Mouse (Mus musculus): ENCODE measurements at regions not wholly inside any gene's neighbourhood (a gene's known extent, or its start where the extent isn't known, plus 50 kb on each side); places are given as distances from the start of the nearest gene placed in this dataset.

DNA sequence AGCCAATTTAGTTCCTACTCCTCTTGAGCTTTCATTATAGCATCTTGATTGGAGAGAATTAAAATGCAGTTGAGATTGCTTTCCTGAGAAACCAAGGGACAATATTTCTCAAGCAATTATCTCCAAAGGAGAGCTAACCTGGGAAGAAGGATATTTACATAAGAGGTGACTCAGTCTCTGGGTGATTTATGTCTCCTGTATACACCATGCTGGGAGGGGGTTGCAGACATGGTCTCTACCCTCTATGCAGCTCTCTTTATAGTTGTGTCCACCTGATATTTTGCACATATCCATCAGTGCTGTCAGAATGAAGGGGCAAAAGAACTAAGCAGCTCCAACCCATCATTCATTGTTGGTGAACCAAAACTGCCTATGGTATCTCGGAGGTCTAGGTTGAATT lies 274.6 kb upstream of the Gm21798 start:
- Histone ChIP-seq H3K36me3 (ENCODE audit: control insufficient read depth in 1 of 2, insufficient read depth in 2 of 2, low read length in 2 of 2) (no peaks in the 10 kb centered on the region), H3K27ac (ENCODE audit: control insufficient read depth, low read depth, low read length) (no peak overlapping the region), H3K79me2 (ENCODE audit: control insufficient read depth, insufficient read depth, low read length, poor library complexity) (no peaks in the 10 kb centered on the region), H3K4me3 (ENCODE audit: control insufficient read depth in 1 of 2, insufficient read depth in 1 of 2, low read depth in 2 of 2, low read length in 2 of 2) (no peak overlapping the region), H3K27me3 (ENCODE audit: control insufficient read depth in 1 of 2, insufficient read depth in 2 of 2, low read length in 2 of 2) (no peaks in the 10 kb centered on the region), H3K9me3 (replicated peaks; ENCODE audit: insufficient read depth, low read length) (no peaks in the 10 kb centered on the region), H3K9ac (ENCODE audit: control insufficient read depth, low read depth, low read length, poor library complexity, severe bottlenecking) (no peak overlapping the region), H3K4me1 (ENCODE audit: control insufficient read depth in 1 of 2, insufficient read depth in 2 of 2, low read length in 2 of 2) (no peaks in the 10 kb centered on the region)
- TF ChIP-seq BHLHE40 (IDR thresholded peaks at IDR 0.05; ENCODE audit: borderline replicate concordance, low read depth, low read length) (no peak), ZNF384 (IDR thresholded peaks at IDR 0.05; ENCODE audit: low read depth, low read length) (no peak), ZC3H11A (IDR thresholded peaks at IDR 0.05; ENCODE audit: low read depth, low read length) (no peak), CHD1 (IDR thresholded peaks at IDR 0.05; ENCODE audit: low read depth, low read length) (no peak), MXI1 (IDR thresholded peaks at IDR 0.05; ENCODE audit: low read depth, low read length) (no peak), ETS1 (IDR thresholded peaks at IDR 0.05; ENCODE audit: low read depth, low read length) (no peak), USF2 (IDR thresholded peaks at IDR 0.05; ENCODE audit: borderline replicate concordance in 1 of 2, insufficient read depth in 1 of 2, low read depth in 1 of 2, low read length in 2 of 2) (no peak), KAT2A (conservative IDR thresholded peaks at IDR 0.05; ENCODE audit: low read depth, low read length) (no peak), SMC3 (IDR thresholded peaks at IDR 0.05; ENCODE audit: low read depth, low read length) (no peak)
- no peak for DNase-seq (ENCODE audit: low read depth, low spot score)

DNA sequence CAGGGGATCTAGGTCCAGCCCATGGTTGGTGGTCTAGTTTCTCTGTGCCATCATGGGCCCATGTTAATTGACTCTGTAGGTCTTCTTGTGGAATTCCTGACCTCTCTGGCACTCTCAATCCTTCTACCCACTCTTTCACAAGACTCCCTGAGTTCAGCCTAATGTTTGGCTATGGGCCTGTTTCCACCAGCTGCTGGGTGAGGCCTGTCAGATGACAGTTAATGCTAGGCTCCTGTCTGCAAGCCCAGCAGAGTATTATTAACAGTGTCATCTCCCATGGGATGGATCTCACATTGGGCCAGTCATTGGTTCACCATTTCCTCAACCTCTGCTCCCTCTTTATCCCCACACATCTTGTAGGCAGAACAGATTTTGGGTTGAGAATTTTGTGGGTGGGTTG lies 271.5 kb upstream of the Gm21798 start:
- no peaks in the 10 kb centered on the region for H3K9me3 ChIP-seq (replicated peaks; ENCODE audit: insufficient read depth, low read length)
- H3K27me3 ChIP-seq (ENCODE audit: control insufficient read depth in 1 of 2, insufficient read depth in 2 of 2, low read length in 2 of 2), result no peaks in the 10 kb centered on the region
- no peak overlapping the region for H3K27ac ChIP-seq (ENCODE audit: control insufficient read depth, low read depth, low read length)
- H3K4me1 ChIP-seq (ENCODE audit: control insufficient read depth in 1 of 2, insufficient read depth in 2 of 2, low read length in 2 of 2), result no peaks in the 10 kb centered on the region
- H3K9ac ChIP-seq (ENCODE audit: control insufficient read depth, low read depth, low read length, poor library complexity, severe bottlenecking), result no peak overlapping the region
- H3K4me3 ChIP-seq (ENCODE audit: control insufficient read depth in 1 of 2, insufficient read depth in 1 of 2, low read depth in 2 of 2, low read length in 2 of 2), result no peak overlapping the region
- no peaks in the 10 kb centered on the region for H3K36me3 ChIP-seq (ENCODE audit: control insufficient read depth in 1 of 2, insufficient read depth in 2 of 2, low read length in 2 of 2)
- no peak for DNase-seq (ENCODE audit: low read depth, low spot score)
- no peaks in the 10 kb centered on the region for H3K79me2 ChIP-seq (ENCODE audit: control insufficient read depth, insufficient read depth, low read length, poor library complexity)
- TF ChIP-seq NELFE (IDR thresholded peaks at IDR 0.05; ENCODE audit: low read depth, low read length) (no peak), GATA1 (IDR thresholded peaks at IDR 0.05; ENCODE audit: low read depth, low read length) (no peak), SMC3 (IDR thresholded peaks at IDR 0.05; ENCODE audit: low read depth, low read length) (no peak), MAX (IDR thresholded peaks at IDR 0.05; ENCODE audit: low read length) (no peak), JUND (IDR thresholded peaks at IDR 0.05; ENCODE audit: low read depth, low read length) (no peak), RCOR1 (IDR thresholded peaks at IDR 0.05; ENCODE audit: low read depth, low read length) (no peak)

- DNase-seq (ENCODE audit: low read depth, low spot score), result no peak
- Histone ChIP-seq H3K4me3 (ENCODE audit: control insufficient read depth in 1 of 2, insufficient read depth in 1 of 2, low read depth in 2 of 2, low read length in 2 of 2) (no peak overlapping the region), H3K9ac (ENCODE audit: control insufficient read depth, low read depth, low read length, poor library complexity, severe bottlenecking) (no peak overlapping the region), H3K79me2 (ENCODE audit: control insufficient read depth, insufficient read depth, low read length, poor library complexity) (no peaks in the 10 kb centered on the region), H3K27me3 (ENCODE audit: control insufficient read depth in 1 of 2, insufficient read depth in 2 of 2, low read length in 2 of 2) (no peaks in the 10 kb centered on the region; a peak in 1 of 4 replicates), H3K4me1 (ENCODE audit: control insufficient read depth in 1 of 2, insufficient read depth in 2 of 2, low read length in 2 of 2) (no peaks in the 10 kb centered on the region), H3K36me3 (ENCODE audit: control insufficient read depth in 1 of 2, insufficient read depth in 2 of 2, low read length in 2 of 2) (no peaks in the 10 kb centered on the region), H3K9me3 (replicated peaks; ENCODE audit: insufficient read depth, low read length) (no peaks in the 10 kb centered on the region), H3K27ac (ENCODE audit: control insufficient read depth, low read depth, low read length) (no peak overlapping the region)
- no peak for TF ChIP-seq CHD2 (IDR thresholded peaks at IDR 0.05; ENCODE audit: low read length)
- TF ChIP-seq MAZ (IDR thresholded peaks at IDR 0.05; ENCODE audit: low read depth, low read length), result no peak
- TF ChIP-seq MAFK (IDR thresholded peaks at IDR 0.05; ENCODE audit: borderline replicate concordance, low read depth, low read length), result no peak
- TF ChIP-seq NRF1 (IDR thresholded peaks at IDR 0.05; ENCODE audit: insufficient read depth, low read depth, low read length, poor library complexity, severe bottlenecking), result no peak
- TF ChIP-seq UBTF (IDR thresholded peaks at IDR 0.05; ENCODE audit: borderline replicate concordance, insufficient read depth, low read depth, low read length), result no peak
These were observed 260.0 kb upstream of the Gm21798 start for GRCm38 (mm10) chr15:64557540-64557939.

All from MEL (cell line).